Mouse (Mus musculus): Measurements from ENCODE around the gene Slc13a3.
A peak's percentile ranks its signal among the peaks of the same experiment; 100 is the strongest.
"Not testable (repeated sequence)": the region's sequence is repeated elsewhere in the genome, so short reads cannot be mapped to it uniquely, and the experiment has no call there.

The Slc13a3 gene

DNA sequence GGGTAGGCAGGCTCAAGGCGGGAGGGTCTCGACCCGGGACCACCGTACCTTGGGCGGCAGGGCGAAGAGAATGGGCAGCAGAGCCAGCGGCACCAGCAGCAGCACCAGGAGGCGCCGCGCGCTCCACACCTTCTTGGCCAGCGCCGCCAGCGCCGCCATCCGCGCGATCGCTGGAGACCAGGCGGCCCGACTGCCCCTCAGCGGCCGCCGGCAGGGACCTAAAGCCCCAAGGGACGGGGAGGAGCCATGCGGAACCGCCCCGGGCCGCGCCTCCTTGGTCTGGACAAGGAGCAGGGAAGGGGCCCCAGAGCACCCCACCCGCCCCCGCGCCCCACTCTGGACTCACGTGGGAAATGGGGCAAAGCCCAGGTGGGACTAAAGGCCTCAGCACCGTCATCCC lies at the start of gene Slc13a3:
Slc13a3 (minus strand) TSS at position 228 of the 400 bp plus-strand sequence.
- no peak for DNase-seq (ENCODE audit: low spot score)

DNA sequence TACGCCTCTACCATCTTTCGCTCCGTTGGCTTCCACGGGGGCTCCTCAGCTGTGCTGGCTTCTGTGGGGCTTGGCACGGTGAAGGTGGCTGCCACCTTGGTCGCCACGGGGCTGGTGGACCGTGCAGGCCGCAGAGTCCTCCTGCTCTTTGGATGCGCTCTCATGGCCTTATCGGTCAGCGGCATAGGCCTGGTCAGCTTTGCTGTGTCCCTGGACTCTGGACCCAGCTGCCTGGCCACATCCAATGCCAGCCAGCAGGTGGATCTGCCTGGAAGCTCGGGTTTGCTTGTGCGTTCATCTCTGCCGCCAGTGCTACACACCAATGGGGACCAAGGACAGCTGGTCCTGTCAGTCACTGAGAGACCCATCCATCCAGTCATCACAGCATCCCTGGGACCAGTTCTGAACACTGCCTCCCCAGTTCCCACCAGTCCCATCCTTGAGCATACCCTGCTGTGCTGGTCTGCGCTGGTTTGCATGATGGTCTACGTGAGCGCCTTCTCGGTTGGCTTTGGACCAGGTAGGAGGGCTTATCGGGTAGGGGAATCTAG lies 42.2 kb upstream of the Slc13a3 start:
- DNase-seq (ENCODE audit: low spot score) = no peak

DNA sequence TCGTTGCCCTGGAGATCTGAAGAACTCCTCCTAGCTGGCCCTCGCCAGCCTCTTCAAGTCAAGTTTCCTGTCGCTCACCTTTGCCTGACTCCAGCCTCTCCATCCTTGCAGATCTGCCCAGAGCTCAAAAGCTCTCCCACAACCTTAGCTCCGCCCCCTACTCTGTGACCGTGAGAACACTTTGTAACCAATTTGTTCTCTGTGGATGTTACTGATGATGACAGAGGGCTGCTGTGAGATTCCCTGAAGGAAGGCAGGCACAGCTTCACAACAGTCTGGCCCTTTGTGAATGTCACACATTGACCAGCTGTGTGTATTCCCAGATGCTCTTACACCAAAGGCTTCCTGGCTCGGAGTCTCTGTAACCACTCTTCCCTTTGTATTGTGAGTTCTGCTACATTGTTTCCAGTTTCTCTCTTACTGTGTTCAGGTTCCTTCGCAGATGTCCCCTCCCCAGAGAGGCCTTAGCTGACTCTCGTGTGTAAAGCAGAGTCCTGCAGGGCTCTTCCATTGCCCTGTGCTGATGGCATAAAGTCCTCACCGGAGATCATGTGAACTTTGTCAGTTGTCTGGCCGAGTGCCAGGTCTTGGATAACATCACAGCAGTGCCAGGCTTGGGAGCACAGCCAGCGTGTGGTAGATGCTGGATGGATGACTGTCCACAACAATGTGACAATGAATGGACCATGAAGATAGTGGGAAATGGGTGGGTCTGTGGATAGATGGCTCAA lies 40.0 kb upstream of the Slc13a3 start:
- peak; percentile 52 for DNase-seq (ENCODE audit: low spot score)

DNA sequence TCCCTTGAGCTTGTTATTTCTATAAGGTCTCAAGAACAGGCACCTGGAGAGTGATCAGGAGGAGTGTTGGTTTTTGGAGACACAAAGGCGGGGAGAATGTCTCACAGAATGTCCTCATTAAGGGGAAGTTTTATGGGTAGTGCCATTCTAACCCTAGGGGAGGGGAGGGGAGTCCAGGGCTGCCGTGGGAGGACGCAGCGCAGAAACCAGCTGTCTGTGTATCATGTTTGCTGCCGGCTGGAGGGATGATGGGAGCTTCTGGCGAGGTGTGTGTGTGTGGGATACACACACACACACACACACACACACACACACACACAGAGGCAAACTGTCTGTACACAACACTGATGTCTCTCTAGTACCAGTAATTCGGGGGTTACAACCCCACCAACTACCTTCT lies 39.4 kb upstream of the Slc13a3 start:
- no peak for DNase-seq (ENCODE audit: low spot score)

DNA sequence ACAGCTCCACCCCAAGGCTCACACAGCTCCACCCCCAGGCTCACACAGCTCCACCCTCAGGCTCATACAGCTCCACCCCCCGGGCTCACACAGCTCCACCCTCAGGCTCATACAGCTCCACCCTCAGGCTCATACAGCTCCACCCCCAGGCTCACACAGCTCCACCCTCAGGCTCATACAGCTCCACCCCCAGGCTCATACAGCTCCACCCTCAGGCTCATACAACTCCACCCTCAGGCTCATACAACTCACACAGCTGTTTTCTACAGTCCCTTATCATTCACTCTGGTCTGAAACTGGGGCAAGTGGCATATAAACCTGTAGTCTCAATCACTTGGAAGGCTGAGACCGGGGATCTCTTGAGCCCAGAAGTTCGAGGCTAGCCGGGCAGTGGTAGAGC lies 38.5 kb upstream of the Slc13a3 start:
- not testable (repeated sequence) for DNase-seq (ENCODE audit: low spot score)

DNA sequence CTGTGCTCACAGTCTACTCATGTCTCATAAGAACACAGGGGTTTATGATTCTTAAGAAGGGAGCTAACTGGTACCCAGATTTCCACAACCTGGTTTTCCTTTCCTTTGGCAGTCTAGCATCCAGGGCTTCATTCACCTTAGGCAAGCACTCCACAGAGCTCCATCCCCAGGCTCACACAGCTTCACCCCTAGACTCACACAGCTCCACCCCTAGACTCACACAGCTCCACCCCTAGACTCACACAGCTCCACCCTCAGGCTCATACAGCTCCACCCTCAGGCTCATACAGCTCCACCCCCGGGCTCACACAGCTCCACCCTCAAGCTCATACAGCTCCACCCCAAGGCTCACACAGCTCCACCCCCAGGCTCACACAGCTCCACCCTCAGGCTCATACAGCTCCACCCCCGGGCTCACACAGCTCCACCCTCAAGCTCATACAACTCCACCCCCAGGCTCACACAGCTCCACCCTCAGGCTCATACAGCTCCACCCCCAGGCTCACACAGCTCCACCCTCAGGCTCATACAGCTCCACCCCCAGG lies 38.0 kb upstream of the Slc13a3 start:
- not testable (repeated sequence) for DNase-seq (ENCODE audit: low spot score)

DNA sequence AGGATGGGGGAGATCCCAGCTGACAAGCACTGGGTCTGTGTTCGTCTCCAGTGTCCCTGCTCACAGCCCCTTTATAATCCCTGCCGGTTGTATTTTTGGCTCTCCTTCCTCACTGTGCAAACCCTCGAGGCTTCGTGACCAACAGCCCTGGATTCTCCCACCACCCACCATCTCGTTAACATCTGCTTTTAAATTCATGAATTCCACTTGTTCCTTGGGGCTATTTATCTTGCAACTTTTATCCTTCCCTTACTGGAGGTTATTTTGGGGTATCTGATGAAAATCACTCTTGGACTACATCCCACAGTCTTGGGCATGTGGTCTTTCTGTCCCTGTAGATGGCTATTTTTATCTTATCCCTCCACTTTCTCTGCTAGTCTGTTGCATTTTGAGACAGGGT lies 37.4 kb upstream of the Slc13a3 start:
- DNase-seq (ENCODE audit: low spot score) = no peak

DNA sequence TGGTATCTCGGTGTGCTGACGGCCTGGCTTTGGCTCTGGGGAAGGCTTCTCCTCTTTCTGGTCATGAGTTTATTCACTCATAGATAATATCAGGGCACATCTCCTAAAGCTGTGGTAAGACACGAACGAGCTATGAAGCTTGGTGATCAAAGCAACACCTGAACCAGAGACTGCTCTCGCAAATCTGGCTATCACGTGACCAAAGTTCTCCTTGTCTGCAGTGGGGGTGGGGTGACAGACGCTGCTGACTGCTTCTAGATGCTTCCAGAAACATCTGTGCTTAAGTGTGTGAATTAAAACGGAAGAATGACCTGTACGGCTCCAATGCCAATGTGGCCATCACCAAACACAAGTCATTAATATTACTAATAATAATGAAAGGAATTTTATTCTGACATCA lies 36.7 kb upstream of the Slc13a3 start:
- no peak for DNase-seq (ENCODE audit: low spot score)

DNA sequence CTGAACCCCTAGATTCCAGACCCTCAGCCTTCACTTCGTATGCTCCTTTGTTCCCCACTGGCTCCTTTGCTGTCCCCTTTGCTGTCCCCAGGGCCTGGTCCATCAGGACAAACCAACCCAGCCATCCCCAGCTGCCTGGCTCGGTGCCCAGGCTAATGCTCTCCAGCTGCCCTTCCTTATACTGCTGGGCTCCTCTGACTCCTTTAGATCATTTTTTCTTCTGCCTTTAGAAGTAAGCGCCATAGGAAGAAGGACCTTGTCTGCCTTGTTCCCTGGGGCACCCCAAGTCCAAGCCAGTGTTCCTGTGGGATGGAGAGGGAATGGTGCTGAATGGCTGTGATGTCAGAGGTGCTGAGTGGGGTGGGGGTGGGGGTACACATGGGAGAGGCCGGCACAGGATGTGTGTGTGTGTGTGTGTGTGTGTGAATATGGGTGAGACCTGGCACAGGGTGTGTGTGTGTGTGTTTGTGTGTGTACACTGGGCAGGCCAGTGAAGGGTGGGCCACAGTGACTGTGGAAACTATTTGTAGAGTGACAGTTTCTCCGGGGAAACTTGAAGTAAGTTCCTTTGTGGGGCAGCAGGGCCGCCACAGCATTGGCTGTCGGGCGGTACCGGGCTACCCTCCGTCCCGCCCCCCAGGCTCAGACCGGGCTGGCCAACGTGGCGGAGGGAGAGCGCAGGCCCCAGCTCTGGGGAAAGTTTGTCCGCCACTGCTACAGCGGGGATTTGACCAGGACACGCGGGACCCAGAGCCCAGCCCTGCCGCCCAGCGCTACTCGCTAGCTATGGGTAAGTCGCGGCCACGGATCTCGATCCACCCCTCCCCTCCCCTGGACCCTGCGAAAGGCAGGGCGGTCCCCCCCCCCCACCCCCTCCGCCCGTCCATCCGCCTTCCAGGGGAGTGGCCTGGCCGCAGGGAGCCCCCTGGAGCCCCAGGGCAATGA lies 30.5 kb upstream of the Slc13a3 start, which contains the start of gene Slc2a10:
Slc2a10 (plus strand) TSS at position 529 of the 945 bp plus-strand sequence.
- no peak for DNase-seq (ENCODE audit: low spot score)

DNA sequence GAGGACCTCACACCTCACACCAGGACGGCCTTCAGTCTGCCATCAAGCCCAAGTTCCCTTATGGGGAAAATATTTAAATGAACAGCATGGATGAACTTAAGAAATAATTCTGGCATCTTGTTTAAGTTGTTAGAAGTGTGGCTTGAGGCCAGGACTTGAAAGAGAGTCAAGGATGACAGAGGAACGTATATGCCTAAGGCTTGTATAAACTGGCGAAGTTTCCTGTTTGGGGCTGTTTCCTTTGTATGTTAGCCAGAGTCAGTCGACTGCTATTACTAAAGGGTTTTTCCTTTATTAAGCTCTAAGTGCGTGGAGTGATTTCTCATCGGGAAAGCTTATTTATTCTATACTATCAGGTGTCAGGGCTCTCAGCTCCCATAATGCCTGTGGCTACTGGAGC lies 25.8 kb upstream of the Slc13a3 start:
- DNase-seq (ENCODE audit: low spot score) = no peak

DNA sequence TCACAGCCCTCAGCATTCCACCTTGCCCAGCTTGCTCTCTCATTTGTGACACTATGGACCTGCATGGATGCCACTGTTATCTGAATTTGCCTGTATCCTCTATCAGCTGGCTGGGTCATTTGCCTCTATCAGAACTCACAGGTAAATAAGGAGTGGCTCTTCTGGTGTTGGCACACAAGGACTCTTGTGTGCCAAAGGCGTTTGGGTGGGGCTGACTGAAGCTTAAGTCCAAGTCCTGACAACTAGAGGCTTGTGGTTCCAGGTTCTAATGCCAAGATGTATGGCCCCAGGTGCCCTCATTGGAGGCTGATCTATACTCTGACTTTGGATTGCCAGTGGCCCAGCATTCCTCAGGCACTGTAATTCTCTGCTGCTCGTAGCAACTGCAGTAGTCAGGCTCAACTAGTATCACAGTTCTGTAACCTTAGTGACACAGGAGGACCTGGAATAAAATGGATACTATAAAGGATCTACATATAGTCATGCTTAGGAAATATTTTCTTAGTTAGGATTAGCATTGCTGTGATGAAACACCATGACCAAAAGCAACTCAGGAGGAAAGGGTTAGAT lies 24.8 kb upstream of the Slc13a3 start:
- DNase-seq (ENCODE audit: low spot score) = no peak

DNA sequence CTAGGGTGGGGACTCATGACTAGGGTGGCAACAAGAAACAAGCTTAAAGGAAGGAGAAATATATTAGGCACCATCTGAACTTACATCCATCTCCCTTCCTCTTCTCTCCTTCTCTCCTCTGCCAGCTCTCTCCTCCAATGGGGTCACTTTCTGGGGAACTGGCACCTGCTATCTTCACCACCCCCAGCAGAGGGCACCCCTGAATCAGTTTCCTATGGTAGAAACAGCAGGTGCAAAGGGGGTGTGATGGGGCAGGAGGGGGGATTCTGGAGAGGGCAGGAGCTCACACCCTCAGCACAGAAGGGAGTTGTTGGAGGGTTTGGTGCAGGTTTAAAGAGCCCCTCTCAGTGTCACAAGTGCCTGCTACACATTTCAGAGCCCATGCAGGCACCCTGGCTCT lies 23.2 kb upstream of the Slc13a3 start:
- peak; percentile 65 for DNase-seq (ENCODE audit: low spot score)

DNA sequence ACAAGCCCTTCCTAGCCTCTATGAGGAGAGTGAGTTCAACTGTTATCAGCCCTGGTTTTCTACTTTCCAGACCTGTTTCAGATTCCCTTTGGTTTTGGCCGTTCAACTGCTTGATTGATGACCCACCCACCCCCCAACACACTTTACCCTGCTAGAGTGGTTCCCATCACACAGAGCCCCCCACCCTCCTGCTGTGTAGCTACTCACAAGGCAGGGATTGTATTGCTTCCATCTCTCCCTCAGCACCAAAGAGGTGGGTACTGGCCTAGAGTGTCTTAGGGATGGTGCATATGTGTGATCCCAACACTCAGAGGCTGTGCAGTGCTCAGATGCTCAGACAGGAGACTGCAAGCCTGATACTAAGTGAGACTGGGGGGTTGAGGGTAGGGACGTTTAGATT lies 21.5 kb upstream of the Slc13a3 start:
- no peak for DNase-seq (ENCODE audit: low spot score)

DNA sequence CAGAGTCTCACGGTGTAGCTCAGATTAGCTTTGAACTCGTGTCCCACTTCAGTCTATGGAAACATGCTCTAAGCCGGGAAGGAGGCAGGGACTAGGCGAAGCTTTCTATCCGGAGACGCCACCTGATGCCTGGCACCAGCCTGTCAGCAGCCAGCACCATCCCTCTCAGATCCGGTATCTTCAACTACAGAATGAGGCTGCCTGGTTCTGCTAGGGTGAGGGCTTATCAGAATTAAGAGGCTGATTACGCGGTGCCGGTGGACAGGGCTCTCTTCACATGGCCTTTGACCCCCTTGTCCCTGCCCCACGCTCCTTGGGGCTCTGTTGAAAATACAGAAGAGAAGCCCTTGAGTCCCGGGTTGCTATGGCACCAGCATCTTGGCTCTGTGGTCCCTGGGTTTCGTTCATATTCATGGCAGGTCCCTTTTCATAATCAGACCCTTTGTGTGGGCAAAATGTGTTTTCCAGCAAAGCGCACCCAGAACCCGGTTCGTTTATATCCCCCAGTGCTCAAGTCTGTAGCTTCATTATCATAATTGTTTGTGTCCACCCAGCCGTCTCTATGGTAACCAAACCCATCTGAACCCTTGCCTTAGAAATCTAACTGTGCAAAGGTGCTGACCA lies 20.7 kb upstream of the Slc13a3 start:
- no peak for DNase-seq (ENCODE audit: low spot score)

DNA sequence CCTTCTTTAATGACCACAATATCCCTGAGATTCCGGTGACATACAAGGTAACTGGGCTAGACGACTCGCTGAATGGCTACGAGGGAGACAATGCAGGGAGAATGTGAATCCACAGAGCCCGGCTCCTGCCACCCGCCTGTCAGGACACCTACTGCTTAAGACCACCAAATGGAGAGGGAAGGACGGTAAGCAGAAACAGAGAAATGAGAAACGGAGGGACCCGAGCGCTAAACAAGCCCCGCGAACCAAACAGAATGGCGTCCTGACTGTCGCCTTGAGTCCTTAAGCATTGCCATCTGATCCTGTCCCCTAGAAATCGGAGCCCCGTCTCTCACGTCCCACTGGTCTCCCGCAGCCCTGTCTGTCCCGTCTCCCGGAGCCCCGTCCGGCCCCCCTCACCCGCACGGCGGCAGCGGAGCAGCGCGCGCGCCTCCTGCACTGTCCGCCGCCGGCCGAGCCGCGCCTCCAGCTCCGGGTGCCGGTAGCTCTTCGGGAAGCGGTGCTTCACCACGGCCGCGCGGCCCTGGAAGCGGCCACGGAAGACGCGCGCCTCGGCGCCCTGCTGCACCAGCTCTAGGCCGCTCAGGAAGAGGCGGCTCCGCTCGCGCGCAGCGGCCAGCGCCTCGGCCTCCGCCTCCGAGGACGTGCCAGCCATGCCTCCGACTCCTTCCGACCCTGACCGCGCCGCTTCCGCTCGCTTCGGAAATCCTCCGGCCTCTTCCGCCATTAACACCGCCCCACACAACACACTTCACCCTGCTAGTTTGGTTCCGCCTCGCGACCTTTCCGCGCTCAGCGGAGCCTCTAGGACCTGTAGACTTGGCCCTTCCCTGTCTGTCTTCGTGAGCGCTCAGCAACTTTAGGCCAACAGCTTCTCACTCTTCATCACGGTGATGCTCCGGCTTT lies 19.9 kb upstream of the Slc13a3 start, which contains the start of gene Trp53rka:
Trp53rka (minus strand) TSS at position 677 of the 906 bp plus-strand sequence.
- peak; percentile 86 for DNase-seq (ENCODE audit: low spot score)

DNA sequence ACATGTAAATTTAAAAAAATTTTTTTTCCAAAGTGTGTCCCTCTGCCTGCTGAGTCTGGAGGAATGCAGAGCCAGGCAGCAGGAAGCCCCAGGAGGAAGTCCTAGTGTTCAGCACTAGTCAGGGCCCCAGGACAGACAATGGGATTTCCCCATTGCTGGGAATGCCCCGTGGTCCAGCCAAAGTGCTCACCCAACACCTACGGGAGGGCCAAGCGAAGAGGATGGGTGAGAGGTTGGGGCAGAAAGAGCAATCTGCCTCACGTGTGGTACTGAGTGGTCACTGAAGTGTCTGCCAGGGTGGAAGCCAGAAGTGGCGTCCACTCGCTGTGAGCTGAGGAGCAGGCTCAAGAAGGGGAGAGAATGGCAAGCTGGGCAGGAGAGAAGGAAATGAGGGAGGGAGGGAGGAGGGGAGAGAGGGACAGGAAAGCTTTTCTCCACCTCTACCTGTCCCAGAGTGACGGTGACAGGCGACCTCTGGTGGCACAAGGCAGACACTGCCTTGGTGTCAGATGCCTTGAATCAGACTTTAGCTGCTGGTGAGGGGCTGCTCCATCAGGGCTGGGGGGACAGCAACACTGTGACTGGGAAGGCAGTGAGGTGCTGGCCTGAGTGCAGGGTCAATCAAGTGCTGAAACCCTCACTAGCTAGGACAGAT lies 14.0 kb upstream of the Slc13a3 start:
- DNase-seq (ENCODE audit: low spot score) = peak; percentile 49

DNA sequence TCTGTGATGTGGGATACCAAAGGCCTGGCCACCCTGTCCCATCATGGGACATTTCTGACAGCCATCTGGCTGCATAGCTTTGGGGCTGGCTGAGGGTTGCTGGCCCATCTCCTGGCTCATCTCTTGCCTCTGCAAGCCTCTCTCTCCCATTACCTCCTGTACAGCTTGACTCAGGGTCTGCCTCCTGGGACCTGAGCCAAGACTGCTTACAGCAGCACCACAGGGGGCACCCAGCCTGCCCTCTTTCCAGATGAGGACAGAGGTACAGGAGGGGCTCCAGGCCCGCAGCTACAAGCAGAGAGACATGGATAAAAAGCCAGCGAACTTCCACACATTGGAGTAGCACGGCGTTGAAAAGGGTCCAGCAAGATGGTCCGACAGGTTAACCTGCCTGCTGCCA lies 13.4 kb upstream of the Slc13a3 start:
- DNase-seq (ENCODE audit: low spot score) = no peak

DNA sequence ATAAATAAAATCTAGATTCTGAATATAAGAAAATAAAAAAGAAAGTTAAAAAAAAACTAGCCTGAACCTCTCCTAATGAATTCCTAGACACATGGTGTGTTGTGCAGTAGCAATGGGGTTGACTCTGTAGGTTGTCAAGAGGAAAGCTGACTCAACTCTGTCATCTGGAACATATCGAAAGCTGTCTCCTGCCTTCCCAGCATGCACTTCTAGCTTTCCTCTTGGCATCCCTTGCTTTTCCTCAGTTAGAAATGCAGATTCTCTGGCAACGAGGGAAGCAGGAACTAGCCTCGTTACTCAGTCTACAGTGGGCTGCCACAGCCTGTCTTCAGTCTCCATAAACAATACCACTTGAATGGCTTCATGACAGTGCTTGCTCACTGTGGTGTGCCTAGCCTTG lies 12.8 kb upstream of the Slc13a3 start:
- no peak for DNase-seq (ENCODE audit: low spot score)

DNA sequence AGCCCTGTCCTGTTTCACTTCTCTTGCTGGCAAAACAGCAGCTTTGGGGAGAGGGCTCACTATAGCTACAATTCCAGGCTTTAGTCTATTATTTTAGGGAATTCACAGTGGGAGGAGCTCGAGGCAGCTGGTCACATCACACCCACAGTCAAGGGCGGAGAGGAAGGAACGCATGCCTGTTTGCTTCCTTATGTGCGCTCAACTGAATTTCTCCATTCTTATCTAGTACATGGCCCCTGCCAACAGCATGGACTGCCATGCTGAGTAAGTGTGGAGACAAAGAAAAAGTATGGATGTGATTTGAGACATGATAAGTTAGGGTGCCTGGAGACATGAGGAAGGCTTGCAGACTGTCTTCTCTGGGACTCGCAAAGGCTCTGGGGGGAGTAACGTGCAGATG lies 11.1 kb upstream of the Slc13a3 start:
- no peak for DNase-seq (ENCODE audit: low spot score)

DNA sequence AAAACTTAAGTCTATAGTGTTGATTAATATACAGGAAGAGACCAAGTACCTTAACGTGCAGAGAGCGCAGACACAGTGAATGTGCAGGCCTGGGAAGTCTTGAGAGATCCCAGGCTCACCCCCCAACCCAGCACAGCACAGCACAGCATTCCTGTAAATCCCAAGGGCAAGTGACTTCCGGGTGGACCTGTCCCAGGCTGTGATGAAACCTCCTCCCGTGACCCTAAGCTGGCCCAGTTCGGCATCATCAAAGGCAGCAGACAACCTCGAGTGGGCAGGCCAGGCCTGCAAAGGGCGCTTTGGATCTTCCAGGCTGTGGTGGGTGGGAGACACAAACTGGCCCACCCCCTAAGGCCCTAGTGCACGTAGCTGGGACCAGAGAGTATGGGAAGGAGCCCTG lies 9.0 kb upstream of the Slc13a3 start:
- no peak for DNase-seq (ENCODE audit: low spot score)
